Mouse (Mus musculus) liver, embryonic 14.5 days (tissue): ENCODE measurements around the gene Chrm3. TPM values are rescaled to one million over a fixed set of nuclear protein-coding genes. Genes with fewer than 3 reads are reported as not detected.

Source experiments
- ATAC-seq: fragments of 200-750 bp; cut with Nextera tagmentation; 2 replicates; pipeline ENCODE4 v1.8.0; 2017; ENCODE audit warnings: moderate number of reproducible peaks, mild to moderate bottlenecking, moderate library complexity; ENCODE audit not compliant: insufficient read depth
- DNase-seq, 3 experiments: peaks; one replicate each; pipeline ENCODE4 v3.0.0-alpha.2; 2012 to 2013; ENCODE audit warnings: low read depth in 3 of 3, low spot score in 3 of 3
- H3K27ac ChIP-seq: fragments of 300-500 bp; sonication (generic); 2 replicates; pipeline ENCODE4 v1.5.1; 2014; ENCODE audit warnings: moderate library complexity, mild to moderate bottlenecking, control low read depth, inconsistent platforms
- H3K27me3 ChIP-seq: fragments of 300-500 bp; sonication (generic); 2 replicates; pipeline ENCODE4 v1.6.1; 2014; ENCODE audit warnings: mild to moderate bottlenecking, low read length, moderate library complexity; ENCODE audit not compliant: control insufficient read depth, insufficient read depth
- H3K36me3 ChIP-seq: fragments of 300-500 bp; sonication (generic); replicated peaks from 2 replicates; pipeline ENCODE4 v1.6.1; 2014; ENCODE audit warnings: low read depth; ENCODE audit not compliant: control insufficient read depth, insufficient read depth
- H3K4me1 ChIP-seq, 2 experiments: fragments of 200-500 bp in 1 of 2; fragments of 300-500 bp in 1 of 2; sonication (generic) in 1 of 2; replicated peaks; 2 replicates each; pipeline ENCODE4 v1.6.1; 2012 to 2014; ENCODE audit warnings: antibody characterized with exemption in 1 of 2, inconsistent platforms in 1 of 2, low read length in 1 of 2; ENCODE audit not compliant: control insufficient read depth in 2 of 2, insufficient read depth in 2 of 2
- H3K4me2 ChIP-seq: fragments of 300-500 bp; sonication (generic); 2 replicates; pipeline ENCODE4 v1.6.1; 2014; ENCODE audit warnings: low read depth, mild to moderate bottlenecking, control low read depth, moderate library complexity
- H3K4me3 ChIP-seq, 2 experiments: fragments of 200-500 bp in 1 of 2; fragments of 300-500 bp in 1 of 2; sonication (generic) in 1 of 2; 2 replicates each; pipeline ENCODE4 v1.5.1; 2012 to 2014; ENCODE audit warnings: low read depth in 2 of 2, low read length in 2 of 2, mild to moderate bottlenecking in 2 of 2, control low read depth in 1 of 2, inconsistent platforms in 1 of 2, moderate library complexity in 1 of 2; ENCODE audit not compliant: insufficient read depth in 1 of 2
- H3K9ac ChIP-seq: fragments of 300-500 bp; sonication (generic); replicated peaks from 2 replicates; pipeline ENCODE4 v1.6.1; 2014; ENCODE audit warnings: mild to moderate bottlenecking, control low read depth, moderate library complexity
- H3K9me3 ChIP-seq: fragments of 300-500 bp; sonication (generic); 2 replicates; pipeline ENCODE4 v1.6.1; 2016; ENCODE audit warnings: low read length, mixed read lengths; ENCODE audit not compliant: control insufficient read depth
- CTCF ChIP-seq: IDR thresholded peaks from 2 replicates; pipeline ENCODE4 v1.5.1; 2016; ENCODE audit warnings: antibody characterized with exemption, low read depth, control low read depth
- EP300 ChIP-seq: IDR thresholded peaks from 2 replicates; pipeline ENCODE4 v1.6.1; 2016; ENCODE audit warnings: antibody characterized with exemption, low read depth
- WGBS: fragments of 180-500 bp; shearing (Covaris S2); extraction: QIAGEN DNeasy Blood & Tissue Kit; methylation state at CpG from one replicate; pipeline ENCODE4 v1.1.7; 2014; ENCODE audit not compliant: insufficient replicate concordance; 5-methylcytosine and 5-hydroxymethylcytosine counted together
- polyA plus RNA-seq, 2 experiments: library from polyadenylated mRNA; depleted of rRNA in 1 of 2; stranded (reverse) in 1 of 2; unstranded in 1 of 2; fragments of >200 nt; fragmentation: Nextera tagmentation in 1 of 2; extraction: Ambion mirVana in 1 of 2; gene quantifications; 2 replicates each; pipeline versions ENCODE4 v1.2.1 to v1.2.3; 2012 to 2014

Chrm3 gene
- polyA plus RNA-seq, 2 experiments, result 0.03 TPM; not detected in 1

DNA sequence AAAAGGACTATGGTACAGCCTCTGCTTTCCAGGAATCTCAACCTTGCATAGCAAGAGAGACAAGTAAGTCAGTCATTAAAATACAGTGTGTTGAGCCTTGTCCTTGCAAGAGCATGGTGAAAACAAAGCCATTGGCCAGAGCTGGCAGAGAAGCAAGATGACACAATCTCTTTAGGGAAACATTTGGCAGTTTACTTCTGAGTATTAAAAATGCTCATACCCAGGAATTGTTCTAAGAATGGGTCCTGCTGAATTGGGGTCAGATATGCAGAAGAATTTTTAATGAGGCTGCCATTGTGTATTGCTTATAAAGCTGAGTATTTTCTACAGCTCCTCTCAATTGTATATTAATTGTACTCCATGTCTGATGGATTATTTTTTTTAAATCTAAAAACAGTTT lies 50.8 kb downstream of the Chrm3 start:
- no peaks in the 10 kb centered on the region for H3K4me1 ChIP-seq
- DNase-seq, result no peak

GRCm38 (mm10) chr13:10295160-10295559 lies 65.5 kb downstream of the Chrm3 start:
- ATAC-seq, result no peak
- WGBS, result 36% methylated on average over 2 of the region's 2 CpGs

More for the DNA sequence above, 50.8 kb downstream of the Chrm3 start:
- Histone ChIP-seq H3K9me3 (no peaks in the 10 kb centered on the region), H3K9ac (no peak overlapping the region), H3K4me2 (no peak overlapping the region), H3K36me3 (no peaks in the 10 kb centered on the region), H3K27me3 (no peaks in the 10 kb centered on the region), H3K4me3 (no peak overlapping the region), H3K27ac (no peak overlapping the region)
- ATAC-seq, result no peak
- TF ChIP-seq EP300, result no peak
- no peak for TF ChIP-seq CTCF

DNA sequence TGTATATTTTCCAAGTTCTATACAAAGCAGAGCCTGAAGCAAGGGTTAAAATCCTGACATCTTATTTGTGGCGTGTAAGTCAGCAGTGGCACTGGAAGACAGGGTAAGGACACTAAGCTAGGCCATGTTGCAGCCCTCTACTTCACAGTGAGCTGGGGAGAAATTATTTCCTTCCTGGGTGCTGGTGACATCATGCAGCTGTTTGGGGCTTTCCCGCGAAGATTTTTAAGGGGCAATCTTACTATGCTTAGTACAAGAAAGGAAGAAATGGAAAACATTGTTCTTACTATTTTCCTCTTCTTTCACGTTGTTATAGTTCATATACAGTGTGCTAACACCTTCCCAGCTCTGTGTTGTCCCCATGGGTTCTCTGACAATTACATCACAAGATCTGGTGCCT lies 76.3 kb downstream of the Chrm3 start:
- Histone ChIP-seq H3K27ac (no peak overlapping the region), H3K4me2 (no peak overlapping the region), H3K36me3 (no peaks in the 10 kb centered on the region), H3K4me3 (no peak overlapping the region), H3K9me3 (no peaks in the 10 kb centered on the region), H3K27me3 (no peaks in the 10 kb centered on the region), H3K4me1 (no peaks in the 10 kb centered on the region), H3K9ac (no peak overlapping the region)
- ATAC-seq (no peak), DNase-seq (no peak)
- no peak for TF ChIP-seq EP300
- TF ChIP-seq CTCF, result no peak
- WGBS, result 62% methylated on average over 4 of the region's 4 CpGs

More at GRCm38 (mm10) chr13:10295160-10295559, 65.5 kb downstream of the Chrm3 start:
- TF ChIP-seq EP300, result no peak
- TF ChIP-seq CTCF, result no peak
- Histone ChIP-seq H3K4me2 (no peak overlapping the region), H3K4me1 (no peaks in the 10 kb centered on the region), H3K27me3 (no peaks in the 10 kb centered on the region), H3K36me3 (no peaks in the 10 kb centered on the region), H3K4me3 (no peak overlapping the region), H3K27ac (no peak overlapping the region), H3K9ac (no peak overlapping the region), H3K9me3 (no peaks in the 10 kb centered on the region)
- no peak for DNase-seq

DNA sequence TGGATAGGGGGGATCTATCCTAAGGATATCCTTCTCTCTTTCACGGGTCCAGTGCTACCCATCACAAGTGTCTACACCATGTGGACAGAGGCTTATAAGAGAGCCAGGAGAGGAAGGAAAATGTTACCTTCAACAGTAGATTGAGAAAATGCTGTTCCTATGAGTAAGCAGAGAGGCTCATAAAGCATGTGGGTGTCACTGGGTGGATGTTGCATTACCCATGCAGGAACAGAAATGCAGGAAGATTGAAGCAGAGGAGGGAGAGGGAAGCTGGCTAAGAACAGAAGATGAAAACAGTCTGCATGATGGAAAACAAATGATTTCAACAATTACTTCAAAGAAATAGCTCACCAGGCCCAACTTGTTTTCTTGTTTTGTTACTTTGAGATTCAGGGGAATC lies 85.7 kb downstream of the Chrm3 start:
- H3K4me3 ChIP-seq, result no peak overlapping the region
- H3K9ac ChIP-seq, result no peak overlapping the region
- no peaks in the 10 kb centered on the region for H3K36me3 ChIP-seq
- ATAC-seq, result no peak
- DNase-seq, result no peak
- TF ChIP-seq EP300 (no peak), CTCF (no peak)
- H3K27ac ChIP-seq, result no peak overlapping the region
- WGBS, result 35% methylated on average over 1 of the region's 1 CpGs
- no peak overlapping the region for H3K4me2 ChIP-seq
- H3K27me3 ChIP-seq, result no peaks in the 10 kb centered on the region
- no peaks in the 10 kb centered on the region for H3K4me1 ChIP-seq
- H3K9me3 ChIP-seq, result no peaks in the 10 kb centered on the region

- Histone ChIP-seq H3K9me3 (no peaks in the 10 kb centered on the region), H3K36me3 (no peaks in the 10 kb centered on the region), H3K9ac (no peak overlapping the region), H3K4me2 (no peak overlapping the region), H3K27ac (no peak overlapping the region), H3K4me1 (no peaks in the 10 kb centered on the region), H3K4me3 (no peak overlapping the region), H3K27me3 (no peaks in the 10 kb centered on the region)
- no peak for DNase-seq
- no peak for ATAC-seq
- TF ChIP-seq EP300 (no peak), CTCF (no peak)
- WGBS, result 65% methylated on average over 3 of the region's 3 CpGs
These were observed 96.9 kb downstream of the Chrm3 start for GRCm38 (mm10) chr13:10263784-10264183.

DNA sequence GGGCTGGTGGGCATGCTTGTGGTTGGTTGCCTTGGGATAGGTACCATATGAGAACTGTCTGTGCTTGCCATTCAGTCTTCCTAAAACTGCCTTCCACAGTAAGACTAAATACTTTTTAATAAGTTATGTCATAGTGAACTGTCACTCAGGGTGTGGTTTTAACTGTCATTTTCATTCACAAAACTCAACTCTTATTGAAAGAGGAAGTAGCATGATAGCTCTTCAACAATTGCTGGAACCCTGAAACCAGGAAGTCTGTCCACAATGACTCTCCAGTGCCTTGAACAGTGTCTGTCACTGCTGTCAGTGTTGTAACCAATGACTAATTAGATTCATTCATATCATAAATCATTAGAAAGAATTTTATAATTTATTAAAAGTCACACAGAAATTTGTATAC lies 107.6 kb downstream of the Chrm3 start:
- no peak overlapping the region for H3K27ac ChIP-seq
- H3K9ac ChIP-seq, result no peak overlapping the region
- no peak overlapping the region for H3K4me3 ChIP-seq
- no peak overlapping the region for H3K4me2 ChIP-seq
- H3K4me1 ChIP-seq, result no peaks in the 10 kb centered on the region
- no peaks in the 10 kb centered on the region for H3K36me3 ChIP-seq
- H3K9me3 ChIP-seq, result no peaks in the 10 kb centered on the region
- H3K27me3 ChIP-seq, result no peaks in the 10 kb centered on the region
- ATAC-seq (no peak), DNase-seq (peak in 1 of 3 experiments; percentile 3)
- TF ChIP-seq CTCF, result no peak
- TF ChIP-seq EP300, result no peak
